Mouse (Mus musculus) neural tube, embryonic 11.5 days (tissue): ENCODE data around the gene Prr23a3. TPM values are rescaled to one million over a fixed set of nuclear protein-coding genes. Genes with fewer than 3 reads are reported as not detected.

Source experiments
- ATAC-seq: fragments of 200-750 bp; cut with Nextera tagmentation; 2 replicates; pipeline ENCODE4 v1.8.0; 2017; ENCODE audit warnings: moderate number of reproducible peaks, mild to moderate bottlenecking, moderate TSS enrichment, moderate library complexity; ENCODE audit not compliant: insufficient read depth, low FRiP score, low TSS enrichment
- DNase-seq: peaks from one replicate; pipeline ENCODE4 v3.0.0-alpha.2; 2015; ENCODE audit warnings: low spot score
- H3K27ac ChIP-seq: fragments of 300-500 bp; sonication (generic); 2 replicates; pipeline ENCODE4 v1.5.1; 2014; ENCODE audit warnings: low read depth, mild to moderate bottlenecking, low read length
- H3K27me3 ChIP-seq: fragments of 300-500 bp; sonication (generic); 2 replicates; pipeline ENCODE4 v1.6.1; 2014; ENCODE audit warnings: mild to moderate bottlenecking, low read length, mixed read lengths; ENCODE audit not compliant: control insufficient read depth, insufficient read depth
- H3K36me3 ChIP-seq: fragments of 300-500 bp; sonication (generic); 2 replicates; pipeline ENCODE4 v1.6.1; 2014; ENCODE audit warnings: mild to moderate bottlenecking, low read length, moderate library complexity, mixed read lengths; ENCODE audit not compliant: control insufficient read depth, insufficient read depth
- H3K4me1 ChIP-seq: fragments of 300-500 bp; sonication (generic); 2 replicates; pipeline ENCODE4 v1.6.1; 2014; ENCODE audit warnings: low read length, mixed read lengths; ENCODE audit not compliant: control insufficient read depth, insufficient read depth
- H3K4me2 ChIP-seq: fragments of 300-500 bp; sonication (generic); 2 replicates; pipeline ENCODE4 v1.6.1; 2014; ENCODE audit warnings: low read depth, mild to moderate bottlenecking, moderate library complexity
- H3K4me3 ChIP-seq: fragments of 300-500 bp; sonication (generic); 2 replicates; pipeline ENCODE4 v1.5.1; 2014; ENCODE audit warnings: low read depth, low read length
- H3K9ac ChIP-seq: fragments of 300-500 bp; sonication (generic); 2 replicates; pipeline ENCODE4 v1.6.1; 2014; ENCODE audit warnings: mild to moderate bottlenecking, low read length
- H3K9me3 ChIP-seq: fragments of 300-500 bp; sonication (generic); 2 replicates; pipeline ENCODE4 v1.6.1; 2016; ENCODE audit warnings: low read length; ENCODE audit not compliant: control insufficient read depth
- WGBS: fragments of 180-500 bp; shearing (Covaris S2); extraction: QIAGEN DNeasy Blood & Tissue Kit; methylation state at CpG from one replicate; pipeline ENCODE4 v1.1.7; 2014; 5-methylcytosine and 5-hydroxymethylcytosine counted together
- polyA plus RNA-seq: library from polyadenylated mRNA; unstranded; fragments of >200 nt; fragmentation: Nextera tagmentation; extraction: Ambion mirVana; gene quantifications from 2 replicates; pipeline ENCODE4 v1.2.1, GENCODE M21; 2014

Prr23a3 gene
- 0.12 TPM in 1 of 2 replicates, not detected in the other for polyA plus RNA-seq

DNA sequence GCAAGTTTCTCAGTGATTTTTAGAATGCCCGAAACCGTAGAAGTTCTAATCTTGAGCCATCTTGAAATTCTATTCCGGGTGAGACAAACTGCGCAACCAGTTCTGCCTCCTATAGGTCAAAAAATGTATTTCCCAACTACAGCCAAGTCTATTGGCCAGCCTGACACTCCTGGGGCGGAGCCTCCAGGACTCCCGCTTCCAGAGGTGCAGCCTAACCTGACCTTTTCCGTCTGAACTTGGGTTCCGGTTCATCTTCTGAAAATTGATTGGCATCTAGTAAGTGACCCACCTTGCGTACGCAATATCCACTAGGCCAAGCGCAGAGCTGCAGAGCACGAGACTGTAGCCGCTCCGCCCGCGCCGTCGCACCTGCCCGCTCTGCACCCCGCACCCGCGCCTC, at the start of gene Prr23a3:
TSS of gene Prr23a3 (plus strand) at position 197 of the 400 bp plus-strand sequence.
- H3K4me1 ChIP-seq, result no peaks in the 10 kb centered on the region
- no peak within 1 kb of the TSS for H3K4me3 ChIP-seq
- H3K9ac ChIP-seq, result no peak within 1 kb of the TSS
- H3K4me2 ChIP-seq, result no peak within 1 kb of the TSS
- no peaks in the 10 kb centered on the region for H3K27me3 ChIP-seq
- no peaks in the 10 kb centered on the region for H3K36me3 ChIP-seq
- 54% methylated on average over 22 of the region's 22 CpGs for WGBS
- H3K9me3 ChIP-seq, result no peaks in the 10 kb centered on the region
- DNase-seq (no peak), ATAC-seq (no peak)
- H3K27ac ChIP-seq, result no peak within 1 kb of the TSS

GRCm38 (mm10) chr9:98816066-98816465, 48.5 kb upstream of the Prr23a3 start:
- H3K36me3 ChIP-seq, result no peaks in the 10 kb centered on the region
- DNase-seq (no peak), ATAC-seq (no peak)
- H3K4me2 ChIP-seq, result no peak overlapping the region
- WGBS, result 84% methylated on average over 3 of the region's 3 CpGs
- H3K9ac ChIP-seq, result no peak overlapping the region
- H3K4me1 ChIP-seq, result no peaks in the 10 kb centered on the region
- no peaks in the 10 kb centered on the region for H3K27me3 ChIP-seq
- no peak overlapping the region for H3K27ac ChIP-seq
- H3K4me3 ChIP-seq, result no peak overlapping the region
- no peaks in the 10 kb centered on the region for H3K9me3 ChIP-seq

DNA sequence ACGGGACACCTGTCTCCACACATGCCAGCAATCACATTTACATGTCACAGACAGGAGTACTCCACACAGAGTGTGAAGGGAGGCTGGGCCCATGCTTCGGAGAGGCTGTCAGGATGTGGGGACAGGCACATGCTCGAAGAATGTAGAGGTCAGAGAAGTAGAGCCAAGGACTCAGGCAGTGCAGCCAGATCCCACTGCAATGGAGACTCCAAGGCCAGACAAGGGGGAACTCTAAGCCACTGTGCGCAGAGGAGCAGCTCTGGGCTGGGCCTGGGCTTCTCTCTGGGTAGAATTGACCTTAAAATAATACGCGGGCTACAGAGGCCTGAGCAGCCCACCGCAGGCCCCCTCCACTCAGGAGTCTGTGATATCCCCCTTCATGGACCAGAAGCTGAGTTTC, 47.0 kb upstream of the Prr23a3 start:
- ATAC-seq (no peak), DNase-seq (no peak)
- Histone ChIP-seq H3K4me1 (no peaks in the 10 kb centered on the region), H3K36me3 (no peaks in the 10 kb centered on the region), H3K4me3 (no peak overlapping the region), H3K4me2 (no peak overlapping the region), H3K27me3 (no peaks in the 10 kb centered on the region), H3K27ac (no peak overlapping the region), H3K9ac (no peak overlapping the region), H3K9me3 (no peaks in the 10 kb centered on the region)
- WGBS, result 84% methylated on average over 7 of the region's 7 CpGs

DNA sequence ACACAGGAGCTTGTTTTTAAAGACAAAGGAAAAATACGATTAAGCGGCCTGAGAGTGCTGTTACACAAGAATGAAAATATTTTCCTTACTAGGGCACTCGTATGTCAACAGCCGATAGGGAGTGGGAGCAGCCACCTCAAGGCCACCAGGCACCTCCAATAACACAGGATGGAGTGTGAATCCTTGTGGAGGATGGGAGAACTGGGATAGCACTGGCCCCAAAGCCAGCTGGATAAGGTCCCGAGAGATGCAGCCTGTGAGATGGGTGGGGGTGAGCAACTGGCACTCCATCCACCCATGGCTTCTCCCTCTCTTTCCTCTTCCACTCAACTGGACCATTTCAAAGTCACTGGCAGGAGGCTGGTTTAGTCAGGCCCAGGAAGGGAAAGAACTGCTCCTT, 45.6 kb upstream of the Prr23a3 start:
- Histone ChIP-seq H3K36me3 (no peaks in the 10 kb centered on the region), H3K4me2 (no peak overlapping the region), H3K27me3 (no peaks in the 10 kb centered on the region), H3K4me3 (no peak overlapping the region), H3K27ac (no peak overlapping the region), H3K9me3 (no peaks in the 10 kb centered on the region), H3K4me1 (no peaks in the 10 kb centered on the region), H3K9ac (no peak overlapping the region)
- DNase-seq (no peak), ATAC-seq (no peak)
- 77% methylated on average over 5 of the region's 5 CpGs for WGBS

GRCm38 (mm10) chr9:98819481-98819880, 45.1 kb upstream of the Prr23a3 start:
- no peaks in the 10 kb centered on the region for H3K4me1 ChIP-seq
- no peaks in the 10 kb centered on the region for H3K9me3 ChIP-seq
- H3K4me2 ChIP-seq, result no peak overlapping the region
- H3K27me3 ChIP-seq, result no peaks in the 10 kb centered on the region
- H3K4me3 ChIP-seq, result no peak overlapping the region
- H3K9ac ChIP-seq, result no peak overlapping the region
- WGBS, result 76% methylated on average over 2 of the region's 2 CpGs
- no peak overlapping the region for H3K27ac ChIP-seq
- ATAC-seq (no peak), DNase-seq (no peak)
- H3K36me3 ChIP-seq, result no peaks in the 10 kb centered on the region

DNA sequence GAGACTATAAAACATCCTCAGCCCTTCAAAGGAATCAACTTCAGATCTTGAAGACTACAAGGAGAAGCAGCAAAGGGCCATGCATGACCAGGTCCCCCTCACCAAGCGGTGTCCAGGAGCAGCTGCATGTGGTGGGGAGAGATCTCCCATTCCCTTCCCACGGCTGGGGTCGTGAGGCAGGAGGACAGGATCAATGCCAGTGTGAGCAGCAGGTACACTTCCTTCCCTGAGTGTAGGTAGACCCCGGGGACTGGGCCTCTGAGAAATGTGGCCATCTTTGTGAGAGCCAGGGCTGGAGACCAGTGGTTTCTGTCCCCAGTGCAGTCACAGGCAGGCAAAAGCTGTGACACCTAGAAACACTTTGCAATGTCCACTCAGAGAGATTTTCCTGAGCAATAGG, 44.1 kb upstream of the Prr23a3 start:
- Histone ChIP-seq H3K4me1 (no peaks in the 10 kb centered on the region), H3K4me3 (no peak overlapping the region), H3K4me2 (no peak overlapping the region), H3K9me3 (no peaks in the 10 kb centered on the region), H3K27ac (no peak overlapping the region), H3K36me3 (no peaks in the 10 kb centered on the region), H3K9ac (no peak overlapping the region), H3K27me3 (no peaks in the 10 kb centered on the region)
- ATAC-seq (no peak), DNase-seq (no peak)
- WGBS, result 91% methylated on average over 4 of the region's 4 CpGs

DNA sequence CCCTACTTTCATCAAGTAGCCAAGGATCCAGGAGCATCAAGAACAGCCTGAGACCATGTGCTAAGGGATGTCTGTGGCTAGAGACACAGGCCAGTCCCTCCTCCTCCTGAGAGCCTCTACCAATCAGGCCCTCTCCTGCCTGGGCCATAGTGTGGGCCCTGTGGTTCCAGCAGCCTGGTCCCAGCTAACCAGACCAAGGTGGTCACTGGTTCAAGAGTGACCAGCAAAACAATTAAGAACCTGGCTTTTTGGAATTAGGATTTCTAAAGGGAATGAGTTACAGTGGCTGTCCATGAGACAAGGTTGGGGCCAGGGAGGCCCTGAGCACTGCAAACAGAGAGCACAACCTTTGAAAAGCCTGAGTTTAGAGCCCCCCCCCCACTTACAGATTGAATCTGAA, 43.5 kb upstream of the Prr23a3 start:
- no peaks in the 10 kb centered on the region for H3K27me3 ChIP-seq
- H3K9me3 ChIP-seq, result no peaks in the 10 kb centered on the region
- no peaks in the 10 kb centered on the region for H3K4me1 ChIP-seq
- no peak overlapping the region for H3K4me2 ChIP-seq
- no peaks in the 10 kb centered on the region for H3K36me3 ChIP-seq
- no peak overlapping the region for H3K27ac ChIP-seq
- H3K9ac ChIP-seq, result no peak overlapping the region
- H3K4me3 ChIP-seq, result no peak overlapping the region
- no peak for ATAC-seq
- no peak for DNase-seq

DNA sequence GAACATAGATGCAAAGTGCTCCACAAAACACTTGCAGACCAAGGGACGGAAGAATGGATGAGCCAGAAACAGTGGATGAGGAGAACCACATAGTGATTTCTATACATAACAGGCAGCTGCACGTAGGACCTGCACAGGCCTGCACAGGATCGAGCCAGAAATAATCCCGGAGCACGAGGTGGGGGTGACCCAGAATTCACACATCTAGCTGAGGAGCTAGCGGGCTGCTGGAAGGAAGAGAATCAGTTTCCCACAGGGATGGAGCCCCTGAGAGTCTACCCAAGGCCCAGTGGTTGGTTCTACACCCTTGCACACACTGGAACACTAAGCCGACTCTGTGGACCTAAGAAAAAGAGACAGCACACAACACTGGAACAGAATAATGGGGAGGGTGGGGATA, 40.8 kb upstream of the Prr23a3 start:
- no peak overlapping the region for H3K4me2 ChIP-seq
- no peak for ATAC-seq
- 86% methylated on average over 7 of the region's 7 CpGs for WGBS

DNA sequence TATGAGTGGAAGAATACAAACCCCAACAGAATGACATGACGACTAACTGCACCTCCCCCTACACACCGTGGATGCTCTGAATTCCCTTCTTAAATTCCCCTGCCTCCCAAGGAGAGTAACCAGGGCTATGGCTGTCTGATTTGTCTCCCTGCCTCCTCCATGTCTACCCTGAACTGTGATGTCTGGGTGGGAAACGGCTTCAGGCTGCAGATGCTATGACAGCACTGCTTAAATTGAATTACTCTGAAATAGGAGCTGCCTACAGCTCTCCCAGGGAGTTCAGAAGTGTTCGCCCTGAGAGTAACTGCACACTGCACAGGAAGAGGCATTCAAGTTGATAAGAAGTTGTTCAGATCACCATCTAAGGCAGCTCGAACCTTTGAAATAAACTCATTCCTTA, 35.1 kb upstream of the Prr23a3 start:
- Histone ChIP-seq H3K9ac (no peak overlapping the region), H3K9me3 (no peaks in the 10 kb centered on the region), H3K36me3 (no peaks in the 10 kb centered on the region), H3K27ac (no peak overlapping the region), H3K4me1 (no peaks in the 10 kb centered on the region), H3K27me3 (no peaks in the 10 kb centered on the region), H3K4me2 (no peak overlapping the region), H3K4me3 (no peak overlapping the region)
- 66% methylated on average over 5 of the region's 5 CpGs for WGBS
- no peak for ATAC-seq
- no peak for DNase-seq

More for the DNA sequence above, 40.8 kb upstream of the Prr23a3 start:
- no peak overlapping the region for H3K9ac ChIP-seq
- H3K4me3 ChIP-seq, result no peak overlapping the region
- no peaks in the 10 kb centered on the region for H3K9me3 ChIP-seq
- H3K36me3 ChIP-seq, result no peaks in the 10 kb centered on the region
- H3K4me1 ChIP-seq, result no peaks in the 10 kb centered on the region
- H3K27ac ChIP-seq, result no peak overlapping the region
- DNase-seq, result no peak
- no peaks in the 10 kb centered on the region for H3K27me3 ChIP-seq
